14 mouse cellular contexts compared by ENCODE assay signal in genomic region chr13:51010736-51011135, GRCm38 (mm10).
"Had no signal": no experiment of that assay in that cellular context is flagged by ENCODE, and none has a peak within 500 bp of the region (broad histone marks: within the 10 kb centered on the region; RNA-seq: fewer than 3 reads in every experiment).

No protein-coding gene starts in this region.

- ATAC-seq: midbrain, embryonic 16.5 days had no signal

- H3K36me3 ChIP-seq: midbrain, embryonic 10.5 days; midbrain, embryonic 12.5 days; neural tube, embryonic 12.5 days; stomach, embryonic 15.5 days had no signal

- H3K27ac ChIP-seq: midbrain, embryonic 10.5 days; midbrain, embryonic 12.5 days; neural tube, embryonic 12.5 days; stomach, embryonic 15.5 days; stomach, postnatal 0 days had no signal

- DNase-seq: lung, adult 18-20 months; lung, embryonic 14.5 days; lung, postnatal 10 days; lung, postnatal 4 days; midbrain, embryonic 14.5 days; right cerebral cortex, postnatal 14 days; thymus, postnatal 14 days; thymus, postnatal 36 days had no signal

- H3K4me1 ChIP-seq: midbrain, embryonic 10.5 days; midbrain, embryonic 12.5 days; neural tube, embryonic 12.5 days; stomach, embryonic 15.5 days had no signal

- H3K4me3 ChIP-seq: midbrain, embryonic 10.5 days; midbrain, embryonic 12.5 days; neural tube, embryonic 12.5 days; stomach, embryonic 15.5 days had no signal

- H3K27me3 ChIP-seq: midbrain, embryonic 12.5 days; neural tube, embryonic 12.5 days; stomach, embryonic 15.5 days had no signal
